Mouse (Mus musculus): ENCODE data around the gene Gpkow. TPM values are rescaled to one million over a fixed set of nuclear protein-coding genes. Genes with fewer than 3 reads are reported as not detected.

Gpkow gene
- 36.0 and 42.8 TPM in 2 replicates for polyA plus RNA-seq (2016; fragmentation: Nextera tagmentation; extraction: Ambion mirVana)

DNA sequence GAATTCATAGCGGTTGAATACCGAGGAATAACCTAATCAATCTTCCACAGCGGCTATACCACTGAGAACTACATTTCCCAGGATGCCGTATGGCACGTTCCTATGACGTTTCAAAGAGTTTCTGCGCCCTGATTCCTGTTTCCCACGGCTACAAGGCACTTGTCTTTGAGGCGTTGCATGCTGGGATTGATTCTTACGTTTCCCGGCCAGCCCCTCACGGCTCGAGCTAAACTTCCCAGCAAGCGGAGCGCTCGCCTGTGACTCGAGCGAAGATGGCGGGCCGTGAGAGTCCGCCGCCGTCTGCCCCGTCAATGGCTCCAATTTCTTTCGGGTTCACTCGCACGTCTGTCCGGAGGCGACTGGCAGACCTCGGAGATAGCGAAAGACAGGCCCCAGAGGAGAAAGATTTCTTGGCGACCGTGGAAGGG, at the start of gene Gpkow:
Gpkow (plus strand) TSS at position 178 of the 428 bp plus-strand sequence.
- Histone ChIP-seq H3K4me3 (peak within 1 kb of the TSS; percentile 64), H3K4me1 (replicated peaks) (no peaks in the 10 kb centered on the region; the same call in 1 of the 2 replicates), H3K27ac (peak within 1 kb of the TSS; percentile 81), H3K27me3 (ENCODE audit: insufficient read depth, poor library complexity, severe bottlenecking) (no peaks in the 10 kb centered on the region), H3K36me3 (peaks cover 34% of the 10 kb centered on the region), H3K9me3 (no peaks in the 10 kb centered on the region)
- DNase-seq (ENCODE audit: low spot score): peak; percentile 82
- WGBS: 11% methylated on average over 33 of the region's 33 CpGs

DNA sequence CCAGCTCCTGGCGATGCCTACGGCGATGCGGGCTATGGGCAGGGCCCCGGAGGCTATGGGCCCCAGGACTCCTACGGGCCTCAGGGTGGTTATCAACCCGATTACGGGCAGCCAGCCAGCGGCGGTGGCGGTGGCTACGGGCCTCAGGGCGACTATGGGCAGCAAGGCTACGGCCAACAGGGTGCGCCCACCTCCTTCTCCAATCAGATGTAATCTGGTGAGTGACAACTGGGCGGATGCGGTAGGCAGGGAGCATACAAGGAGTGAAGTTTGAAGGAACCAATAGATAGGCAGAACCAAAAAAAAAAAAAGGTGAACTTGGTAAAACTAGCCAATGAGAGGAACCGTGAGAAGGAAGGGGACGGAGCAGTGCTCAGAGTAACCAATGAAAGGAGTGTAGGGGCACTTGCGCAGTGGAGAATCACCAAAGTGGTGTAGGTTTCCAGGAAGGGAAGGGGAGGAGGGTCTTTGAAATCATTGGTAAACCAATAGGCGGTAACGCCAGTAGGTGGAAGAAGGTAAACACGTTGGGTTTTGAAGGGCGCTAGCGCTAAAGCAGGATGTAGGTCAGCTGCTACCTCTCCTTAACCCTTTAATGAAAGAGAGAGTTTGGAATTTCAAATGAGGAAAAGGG, 48.1 kb upstream of the Gpkow start:
- Histone ChIP-seq H3K27me3 (ENCODE audit: insufficient read depth, poor library complexity, severe bottlenecking) (no peaks in the 10 kb centered on the region), H3K27ac (peak overlapping the region; percentile 88), H3K4me1 (replicated peaks) (0 out of 2 replicates have a peak, but pooled peaks cover 2% of the 10 kb centered on the region), H3K9me3 (peaks cover 7% of the 10 kb centered on the region; the same call in 1 of the 2 replicates), H3K4me3 (peak overlapping the region; percentile 54), H3K36me3 (no peaks in the 10 kb centered on the region)
- WGBS: 19% methylated on average over 25 of the region's 25 CpGs
- DNase-seq (ENCODE audit: low spot score): peak; percentile 79

DNA sequence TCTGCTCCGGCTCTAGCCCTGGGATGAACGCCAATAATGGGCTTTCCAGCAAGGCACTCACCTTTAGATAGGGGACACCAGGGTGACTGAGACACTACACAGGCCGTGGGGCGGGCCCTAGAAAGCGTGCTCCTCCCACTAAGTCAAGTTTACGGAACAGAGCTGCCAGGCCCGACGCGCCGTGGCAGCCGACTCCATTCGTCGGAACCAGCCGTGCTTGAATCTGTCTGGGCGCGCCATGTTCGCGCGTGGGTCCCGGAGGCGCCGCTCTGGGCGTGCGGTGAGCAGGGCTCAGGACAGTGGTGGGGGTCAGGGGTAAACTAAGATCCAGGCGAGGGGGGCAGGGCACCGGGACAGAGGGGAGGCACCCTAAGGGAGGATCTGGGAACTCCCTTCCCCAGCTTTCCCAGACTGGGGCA, 39.7 kb upstream of the Gpkow start, which contains the start of gene Prickle3:
Prickle3 (plus strand) TSS at position 40 of the 419 bp plus-strand sequence.
- Histone ChIP-seq H3K36me3 (no peaks in the 10 kb centered on the region), H3K27ac (peak within 1 kb of the TSS; percentile 83), H3K4me1 (replicated peaks) (peaks cover 22% of the 10 kb centered on the region), H3K27me3 (ENCODE audit: insufficient read depth, poor library complexity, severe bottlenecking) (no peaks in the 10 kb centered on the region), H3K4me3 (peak within 1 kb of the TSS; percentile 51), H3K9me3 (peaks cover 3% of the 10 kb centered on the region; the same call in 1 of the 2 replicates)
- 17% methylated on average over 26 of the region's 26 CpGs for WGBS
- DNase-seq (ENCODE audit: low spot score): no peak

DNA sequence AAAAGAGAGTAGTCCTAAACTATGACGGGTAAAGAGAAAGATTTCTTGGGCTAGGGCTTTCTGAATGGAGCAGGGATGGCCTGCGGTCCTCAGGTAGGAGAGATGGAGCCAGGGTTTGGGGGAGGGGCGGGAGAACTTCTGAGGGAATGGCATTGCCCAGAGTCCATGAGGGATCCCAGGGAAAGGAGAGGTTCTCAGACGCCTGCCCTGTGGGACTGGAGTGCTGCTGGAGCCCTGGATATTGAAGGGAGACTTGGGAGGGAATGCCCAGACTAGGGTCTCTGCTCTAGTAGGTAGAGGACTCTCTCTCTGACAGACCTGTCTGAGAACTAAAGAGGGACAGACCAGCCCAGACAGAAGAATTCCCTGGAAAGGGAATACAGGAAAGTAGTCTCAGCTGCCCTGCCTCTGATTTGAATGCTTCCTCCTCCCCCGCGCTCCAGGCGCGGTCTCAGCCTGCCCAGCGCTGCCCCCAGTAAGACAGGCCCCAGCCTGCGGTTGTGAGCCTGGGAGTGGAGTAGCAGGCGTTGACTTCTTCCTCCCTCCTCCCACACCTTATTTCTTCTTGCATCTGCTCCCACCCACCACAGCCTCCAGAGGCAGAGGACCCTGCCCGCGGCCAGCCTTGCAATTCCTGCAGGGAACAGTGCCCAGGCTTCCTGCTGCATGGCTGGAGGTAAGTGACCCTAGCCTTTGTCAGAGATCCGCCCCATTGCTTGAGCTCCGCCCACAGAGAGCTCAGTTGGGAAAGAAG, 38.7 kb upstream of the Gpkow start:
- Histone ChIP-seq H3K36me3 (no peaks in the 10 kb centered on the region), H3K4me3 (peak overlapping the region; percentile 51), H3K27me3 (ENCODE audit: insufficient read depth, poor library complexity, severe bottlenecking) (no peaks in the 10 kb centered on the region), H3K4me1 (replicated peaks) (peaks cover 22% of the 10 kb centered on the region), H3K9me3 (peaks cover 3% of the 10 kb centered on the region; the same call in 1 of the 2 replicates), H3K27ac (peak overlapping the region; percentile 83)
- whole genome bisulfite sequencing: 14% methylated on average over 15 of the region's 15 CpGs
- DNase-seq (ENCODE audit: low spot score): peak; percentile 46

DNA sequence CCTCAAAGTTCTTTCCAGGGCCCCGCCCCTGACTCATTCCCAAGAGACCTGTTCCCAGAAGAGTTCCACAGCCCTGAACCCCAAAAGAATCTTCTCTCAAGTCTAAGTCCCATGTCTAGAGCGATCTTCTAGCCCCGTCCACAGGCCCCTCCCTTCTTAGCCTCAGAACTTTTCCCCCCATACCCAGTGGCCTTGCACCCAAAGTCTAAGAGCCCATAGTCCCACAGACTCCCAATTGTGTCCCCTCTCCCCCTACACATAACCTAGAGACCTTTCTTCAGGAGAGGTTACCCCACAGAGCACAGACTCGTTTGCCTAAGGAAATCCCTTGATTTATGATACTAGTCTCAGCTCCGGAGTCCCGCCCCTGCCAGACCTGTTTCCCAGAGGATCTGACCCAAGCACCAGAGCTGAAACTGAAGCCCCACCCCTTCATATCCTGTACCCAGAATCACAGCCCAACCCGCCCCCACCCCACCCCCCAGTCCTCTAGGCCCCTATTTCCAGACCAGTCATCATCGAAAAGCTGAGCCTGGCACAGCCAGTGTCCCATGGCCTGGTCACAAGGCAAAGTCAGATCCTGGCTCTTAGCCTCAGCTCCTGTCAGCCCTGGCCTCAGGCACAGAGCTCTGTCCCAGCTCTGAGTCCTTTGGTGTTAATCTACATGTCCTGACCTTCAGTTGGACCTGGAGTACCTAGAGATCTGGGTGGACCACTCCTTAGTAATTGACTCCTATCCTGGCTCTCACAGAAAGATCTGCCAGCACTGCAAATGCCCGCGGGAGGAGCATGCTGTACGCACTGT, 37.9 kb upstream of the Gpkow start:
- Histone ChIP-seq H3K4me3 (peak overlapping the region; percentile 51; the same call in 1 of the 2 replicates), H3K9me3 (peaks cover 3% of the 10 kb centered on the region; the same call in 1 of the 2 replicates), H3K27me3 (ENCODE audit: insufficient read depth, poor library complexity, severe bottlenecking) (no peaks in the 10 kb centered on the region), H3K36me3 (no peaks in the 10 kb centered on the region), H3K4me1 (replicated peaks) (peaks cover 22% of the 10 kb centered on the region), H3K27ac (peak overlapping the region; percentile 83)
- no peak for DNase-seq (ENCODE audit: low spot score)
- WGBS: 50% methylated on average over 11 of the region's 11 CpGs

DNA sequence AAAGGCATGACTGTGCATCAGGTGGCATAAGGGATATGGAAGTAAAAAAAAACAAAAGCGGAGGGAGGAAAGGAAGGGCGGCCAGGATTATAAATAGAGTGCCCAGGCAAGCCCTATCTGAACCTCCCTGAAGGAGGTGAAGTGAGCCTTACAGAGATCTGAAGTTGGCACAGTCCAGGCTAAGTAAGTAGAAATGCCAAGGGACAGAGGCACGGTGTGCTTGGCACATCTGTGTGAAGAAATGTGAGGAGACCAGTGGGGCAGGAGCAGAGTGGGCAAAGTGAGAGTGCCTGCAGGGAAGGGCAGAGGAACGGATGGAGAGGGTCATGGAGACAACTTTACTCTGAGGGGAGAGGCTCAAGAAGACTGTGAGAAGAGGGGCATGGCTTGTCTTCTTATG, 35.8 kb upstream of the Gpkow start:
- Histone ChIP-seq H3K4me1 (replicated peaks) (peaks cover 22% of the 10 kb centered on the region), H3K4me3 (no peak overlapping the region), H3K27ac (no peak overlapping the region), H3K27me3 (ENCODE audit: insufficient read depth, poor library complexity, severe bottlenecking) (no peaks in the 10 kb centered on the region), H3K36me3 (no peaks in the 10 kb centered on the region), H3K9me3 (peaks cover 3% of the 10 kb centered on the region; the same call in 1 of the 2 replicates)
- 76% methylated on average over 4 of the region's 4 CpGs for WGBS
- DNase-seq (ENCODE audit: low spot score): no peak

DNA sequence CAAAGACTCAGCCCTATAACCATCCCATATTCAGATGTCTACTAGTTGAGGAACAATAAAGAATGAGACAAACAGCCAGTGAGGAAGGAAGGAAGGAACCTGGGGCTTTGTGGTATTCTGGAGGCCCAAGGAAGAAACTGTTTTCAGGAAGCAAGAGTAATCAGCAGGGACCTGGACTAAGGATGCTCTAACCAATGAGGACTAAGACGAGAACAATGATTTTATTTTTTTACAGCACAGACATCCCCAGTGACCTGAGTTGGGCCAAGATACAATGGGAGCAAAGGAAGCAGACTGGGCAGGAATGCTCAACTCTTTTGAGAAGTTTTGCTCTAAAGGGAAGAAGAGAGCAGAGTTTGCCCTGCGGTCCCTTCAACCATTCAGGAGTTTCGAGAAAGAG, 34.0 kb upstream of the Gpkow start:
- H3K27me3 ChIP-seq (ENCODE audit: insufficient read depth, poor library complexity, severe bottlenecking): no peaks in the 10 kb centered on the region
- peaks cover 3% of the 10 kb centered on the region; the same call in 1 of the 2 replicates for H3K9me3 ChIP-seq

DNA sequence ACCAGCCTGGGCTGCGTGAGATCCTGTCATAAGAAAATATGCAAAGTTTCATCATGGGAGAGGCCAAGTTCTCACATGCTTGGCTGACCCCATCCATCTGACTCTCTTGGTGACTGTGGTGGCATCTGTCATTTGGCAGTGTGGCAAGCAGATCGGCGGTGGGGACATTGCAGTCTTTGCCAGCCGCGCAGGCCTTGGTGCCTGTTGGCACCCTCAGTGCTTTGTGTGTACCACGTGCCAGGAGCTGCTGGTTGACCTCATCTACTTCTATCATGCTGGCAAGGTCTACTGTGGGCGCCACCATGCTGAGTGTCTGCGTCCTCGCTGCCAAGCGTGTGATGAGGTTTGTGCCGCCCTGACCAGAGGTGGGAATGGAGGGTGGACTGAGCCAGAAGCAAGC, 32.1 kb upstream of the Gpkow start:
- no peaks in the 10 kb centered on the region for H3K4me1 ChIP-seq (replicated peaks)
- no peaks in the 10 kb centered on the region for H3K27me3 ChIP-seq (ENCODE audit: insufficient read depth, poor library complexity, severe bottlenecking)
- peaks cover 12% of the 10 kb centered on the region for H3K36me3 ChIP-seq
- no peak for DNase-seq (ENCODE audit: low spot score)
- no peaks in the 10 kb centered on the region for H3K9me3 ChIP-seq
- WGBS: 94% methylated on average over 11 of the region's 11 CpGs
- H3K4me3 ChIP-seq: no peak overlapping the region
- no peak overlapping the region for H3K27ac ChIP-seq

More for the DNA sequence above, 34.0 kb upstream of the Gpkow start:
- Histone ChIP-seq H3K27ac (no peak overlapping the region), H3K4me3 (no peak overlapping the region), H3K4me1 (replicated peaks) (peaks cover 13% of the 10 kb centered on the region), H3K36me3 (peaks cover 7% of the 10 kb centered on the region; the same call in 1 of the 2 replicates)
- DNase-seq (ENCODE audit: low spot score): no peak
- WGBS: 81% methylated on average over 3 of the region's 3 CpGs

DNA sequence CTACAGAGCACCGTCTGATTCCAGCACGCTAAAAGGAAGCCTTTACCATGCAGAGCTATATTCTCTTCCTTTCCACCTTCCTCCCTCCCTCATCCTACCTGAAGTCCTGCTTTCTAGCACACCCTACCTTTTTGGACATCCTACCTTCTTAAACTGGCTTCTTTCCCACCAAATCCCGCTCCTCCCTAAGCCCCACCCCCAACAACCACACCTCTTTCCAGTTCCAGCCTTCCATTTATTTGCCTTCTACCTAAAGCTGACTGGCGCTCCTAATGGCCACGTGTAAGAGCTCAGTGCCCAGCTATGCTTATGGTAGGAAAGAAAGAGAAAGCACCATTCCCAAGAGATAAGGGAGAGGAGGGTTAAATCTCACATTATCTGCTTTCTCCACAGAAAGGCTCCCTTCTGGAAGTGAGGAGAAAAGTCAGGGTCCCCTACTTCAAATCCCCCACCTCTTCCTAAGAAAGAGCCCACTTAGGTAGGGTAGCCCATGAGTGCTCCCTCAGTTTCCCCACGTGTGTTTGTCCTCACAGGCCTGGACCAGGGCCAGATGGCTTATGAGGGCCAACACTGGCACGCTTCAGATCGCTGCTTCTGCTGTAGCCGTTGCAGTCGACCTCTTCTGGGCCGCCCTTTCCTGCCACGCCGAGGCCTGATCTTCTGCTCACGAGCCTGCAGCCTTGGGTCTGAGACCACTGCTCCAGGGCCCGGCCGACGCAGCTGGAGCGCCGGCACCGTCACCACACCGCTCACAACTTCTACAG, 31.0 kb upstream of the Gpkow start:
- Histone ChIP-seq H3K9me3 (0 out of 2 replicates have a peak, but pooled peaks cover 3% of the 10 kb centered on the region), H3K27me3 (ENCODE audit: insufficient read depth, poor library complexity, severe bottlenecking) (no peaks in the 10 kb centered on the region), H3K4me3 (no peak overlapping the region), H3K27ac (no peak overlapping the region), H3K36me3 (peaks cover 12% of the 10 kb centered on the region), H3K4me1 (replicated peaks) (0 out of 2 replicates have a peak, but pooled peaks cover 7% of the 10 kb centered on the region)
- DNase-seq (ENCODE audit: low spot score): no peak
- 75% methylated on average over 21 of the region's 21 CpGs for WGBS

DNA sequence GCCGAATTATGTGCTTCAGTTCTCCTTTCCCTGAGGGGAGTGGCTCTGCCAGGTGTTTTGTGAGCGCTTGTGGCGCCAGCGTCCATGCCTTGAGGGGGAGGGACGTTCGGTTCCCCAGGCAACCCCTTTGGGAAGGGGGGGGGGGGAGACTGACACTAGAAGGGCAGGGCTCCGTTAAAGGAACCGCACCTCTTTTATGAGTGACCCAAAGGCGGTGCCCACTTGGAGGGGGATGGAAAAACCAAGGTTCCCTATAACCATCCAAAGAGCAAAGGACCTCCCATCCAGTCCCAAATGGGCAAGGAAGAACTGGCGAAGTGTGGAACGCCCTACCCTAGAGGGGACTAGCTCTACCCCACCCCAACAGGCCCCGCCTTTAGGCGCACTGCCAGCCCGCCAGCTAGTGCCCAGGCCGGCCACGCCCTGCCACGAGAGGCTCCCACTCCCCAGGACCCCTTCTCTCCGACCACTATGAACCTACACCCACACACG, 26.5 kb upstream of the Gpkow start:
- peak overlapping the region; percentile 82 for H3K27ac ChIP-seq

DNA sequence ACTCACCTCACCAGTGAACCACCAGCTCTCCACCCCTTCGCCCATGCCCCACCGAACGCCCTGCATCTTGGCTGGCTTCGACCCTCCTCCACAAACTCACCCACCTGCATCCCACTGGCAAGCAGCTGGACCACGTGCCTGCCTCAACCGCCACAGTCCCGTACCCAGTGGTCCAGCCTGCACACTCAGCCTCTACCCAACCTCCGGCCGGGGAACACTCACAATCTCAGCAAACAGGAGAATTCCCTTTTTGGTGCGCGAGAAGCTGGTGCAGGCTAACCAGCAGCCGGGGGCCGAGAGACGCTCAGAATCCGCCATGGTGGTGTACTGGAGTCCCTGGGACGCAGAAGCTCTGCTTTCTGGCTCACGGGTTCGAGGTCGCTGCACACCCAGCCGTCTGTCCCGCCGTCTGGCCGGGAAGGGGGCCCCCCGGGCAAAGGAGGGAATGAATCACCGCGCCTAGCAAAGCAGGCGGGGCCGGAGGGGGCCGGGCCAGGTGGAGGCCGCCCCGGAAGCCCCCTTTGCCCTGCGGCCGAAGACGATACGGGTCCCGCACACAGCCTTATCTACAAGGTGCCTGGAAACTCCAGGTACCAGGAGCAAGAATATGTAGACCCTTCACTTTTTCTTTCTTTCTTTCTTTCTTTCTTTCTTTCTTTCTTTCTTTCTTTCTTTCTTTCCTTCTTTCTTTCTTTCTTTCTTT, 25.9 kb upstream of the Gpkow start, which contains the start of gene Plp2:
Plp2 (minus strand) TSS at position 470 of the 703 bp plus-strand sequence.
- H3K4me1 ChIP-seq (replicated peaks): 0 out of 2 replicates have a peak, but pooled peaks cover 11% of the 10 kb centered on the region
- peaks cover 12% of the 10 kb centered on the region for H3K36me3 ChIP-seq
- peaks cover 14% of the 10 kb centered on the region for H3K27me3 ChIP-seq (ENCODE audit: insufficient read depth, poor library complexity, severe bottlenecking)
- peak within 1 kb of the TSS; percentile 82 for H3K27ac ChIP-seq
- peak within 1 kb of the TSS; percentile 53 for H3K4me3 ChIP-seq
- DNase-seq (ENCODE audit: low spot score): peak; percentile 33
- H3K9me3 ChIP-seq: 0 out of 2 replicates have a peak, but pooled peaks cover 4% of the 10 kb centered on the region
- WGBS: 23% methylated on average over 36 of the region's 36 CpGs

More for the DNA sequence above, 26.5 kb upstream of the Gpkow start:
- 0 out of 2 replicates have a peak, but pooled peaks cover 11% of the 10 kb centered on the region for H3K4me1 ChIP-seq (replicated peaks)
- WGBS: 15% methylated on average over 19 of the region's 19 CpGs
- H3K9me3 ChIP-seq: 0 out of 2 replicates have a peak, but pooled peaks cover 4% of the 10 kb centered on the region
- peaks cover 14% of the 10 kb centered on the region for H3K27me3 ChIP-seq (ENCODE audit: insufficient read depth, poor library complexity, severe bottlenecking)
- H3K4me3 ChIP-seq: peak overlapping the region; percentile 53
- H3K36me3 ChIP-seq: peaks cover 12% of the 10 kb centered on the region
- DNase-seq (ENCODE audit: low spot score): peak; percentile 57

Data from hindbrain, embryonic 10.5 days (tissue).